Mouse (Mus musculus) brain, embryonic 14.5 days (tissue): Measurements from ENCODE around the gene Fgf8.

Experiments used
- CTCF ChIP-seq: fragments of 200-500 bp; IDR thresholded peaks from 2 replicates; pipeline ENCODE4 v1.5.1; 2012; ENCODE audit warnings: inconsistent platforms, mild to moderate bottlenecking, moderate library complexity, borderline replicate concordance; ENCODE audit not compliant: insufficient read depth, insufficient read length; ENCODE audit errors: extremely low read depth
- POLR2A ChIP-seq: fragments of 200-500 bp; IDR thresholded peaks from 2 replicates; pipeline ENCODE4 v1.6.1; 2012; ENCODE audit warnings: mild to moderate bottlenecking, inconsistent platforms, borderline replicate concordance; ENCODE audit not compliant: poor library complexity, insufficient read depth, insufficient read length, severe bottlenecking; ENCODE audit errors: extremely low read depth

- no peak for TF ChIP-seq CTCF
- TF ChIP-seq POLR2A, result no peak
Measured at GRCm38 (mm10) chr19:45782315-45783001, 39.7 kb upstream of the Fgf8 start.
